Mouse (Mus musculus): ENCODE measurements around the gene Pkig.
"Not testable (repeated sequence)": the region's sequence is repeated elsewhere in the genome, so short reads cannot be mapped to it uniquely, and the experiment has no call there.

The Pkig gene

GRCm38 (mm10) chr2:163644047-163644446 is 14.1 kb upstream of the Pkig start:
- no peak for DNase-seq

DNA sequence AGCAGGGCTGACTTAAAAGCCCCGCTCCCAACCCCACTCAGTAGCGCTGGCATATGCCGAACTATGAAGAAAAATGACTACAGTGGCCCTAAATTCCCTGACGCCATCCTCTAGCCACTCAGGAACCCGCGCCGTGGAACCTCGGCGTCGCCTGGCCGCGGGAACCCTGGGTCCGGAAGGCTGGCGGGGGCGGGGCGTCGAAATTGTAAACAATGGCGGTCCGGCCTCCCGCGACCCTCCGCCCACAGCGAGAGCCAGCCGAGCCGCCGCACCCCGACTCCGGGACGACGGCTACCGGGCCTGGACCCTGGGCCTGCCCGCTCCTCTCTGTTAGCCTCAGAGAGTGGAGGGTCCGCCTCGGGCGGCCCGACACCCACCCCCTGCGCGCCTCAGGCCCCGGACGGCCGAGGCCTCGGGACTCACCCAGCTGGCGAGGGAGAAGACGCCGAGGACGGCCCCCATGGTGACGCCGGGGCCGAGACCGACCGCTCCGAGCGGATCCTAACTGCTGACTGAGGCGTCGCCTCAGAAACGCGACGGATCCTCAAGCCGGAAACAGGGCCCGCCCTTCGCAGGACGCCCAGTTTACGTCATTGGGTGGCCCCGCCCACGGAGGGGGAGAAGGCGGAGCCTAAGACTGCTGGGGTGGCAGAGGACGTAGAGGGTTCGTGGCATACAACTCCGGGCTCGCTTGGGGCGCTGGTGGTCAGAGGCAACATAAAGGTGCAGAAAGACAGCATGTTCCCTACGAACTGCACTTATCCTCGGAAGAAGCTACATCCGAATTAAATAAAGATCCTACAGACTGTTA is 13.4 kb upstream of the Pkig start, which contains the start of gene Serinc3:
Serinc3 (minus strand) TSS at position 557 of the 811 bp plus-strand sequence.
- peak; percentile 100 for DNase-seq

DNA sequence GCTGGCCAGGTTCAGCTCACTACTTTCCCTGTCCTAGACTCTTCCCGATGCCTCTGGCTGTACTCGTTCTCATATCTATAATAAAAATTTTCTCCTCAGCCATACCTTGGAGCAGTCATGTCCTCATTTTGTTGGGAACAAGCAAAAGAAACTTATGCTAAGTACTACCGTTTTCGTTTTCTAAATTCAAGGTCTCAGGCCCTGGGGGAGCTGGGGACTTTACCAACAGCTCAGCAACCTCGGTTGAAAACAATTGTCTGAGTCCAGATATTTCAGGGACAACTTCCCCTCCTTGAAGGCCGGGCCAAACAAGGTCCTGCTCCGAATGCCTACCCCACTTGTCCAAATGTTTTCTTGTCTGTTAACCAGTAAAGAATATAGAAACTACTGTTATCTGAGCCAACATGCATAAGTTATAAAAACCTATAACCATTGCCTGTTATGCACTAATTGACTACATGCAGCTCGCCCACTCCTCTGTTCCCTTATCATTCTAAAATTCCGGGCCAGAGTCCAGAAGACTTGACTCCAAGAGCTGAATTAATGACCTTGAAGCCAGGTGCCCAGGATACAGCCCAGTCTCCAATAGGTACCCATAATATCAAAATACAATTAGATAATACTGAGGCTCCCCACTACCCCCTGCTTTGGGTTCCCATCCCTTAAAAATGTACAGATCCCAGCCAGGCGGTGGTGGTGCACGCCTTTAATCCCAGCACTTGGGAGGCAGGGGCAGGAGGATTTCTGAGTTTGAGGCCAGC is 12.3 kb upstream of the Pkig start:
- no peak for DNase-seq

- no peak for DNase-seq
These were observed 11.6 kb upstream of the Pkig start for GRCm38 (mm10) chr2:163646461-163647080.

GRCm38 (mm10) chr2:163655699-163656098 is 2.5 kb upstream of the Pkig start:
- DNase-seq: not testable (repeated sequence)

DNA sequence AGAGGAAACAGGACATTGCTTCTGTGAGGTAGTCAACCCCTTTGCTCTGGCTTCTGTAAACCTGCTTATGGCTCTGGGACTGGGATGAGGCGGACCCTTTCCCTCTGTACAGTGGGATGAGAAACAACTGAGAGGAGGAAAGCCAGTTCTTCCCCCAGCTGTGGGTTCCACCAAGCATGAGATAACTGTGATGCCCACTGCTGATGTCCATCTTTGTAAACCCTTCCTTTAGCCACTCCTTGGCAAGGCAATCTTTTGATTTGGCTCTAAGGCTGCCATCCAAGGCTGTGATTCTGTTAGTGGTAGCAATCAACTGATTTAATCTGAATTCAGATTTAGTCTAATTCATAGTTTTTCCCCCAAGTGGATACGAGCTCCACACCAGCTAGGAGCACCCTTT is 700 bp upstream of the Pkig start:
- no peak for DNase-seq

- no peak for DNase-seq
These were observed 755 bp downstream of the Pkig start for GRCm38 (mm10) chr2:163658941-163659340.

GRCm38 (mm10) chr2:163659431-163659830 is 1.2 kb downstream of the Pkig start:
- peak; percentile 56 for DNase-seq

DNA sequence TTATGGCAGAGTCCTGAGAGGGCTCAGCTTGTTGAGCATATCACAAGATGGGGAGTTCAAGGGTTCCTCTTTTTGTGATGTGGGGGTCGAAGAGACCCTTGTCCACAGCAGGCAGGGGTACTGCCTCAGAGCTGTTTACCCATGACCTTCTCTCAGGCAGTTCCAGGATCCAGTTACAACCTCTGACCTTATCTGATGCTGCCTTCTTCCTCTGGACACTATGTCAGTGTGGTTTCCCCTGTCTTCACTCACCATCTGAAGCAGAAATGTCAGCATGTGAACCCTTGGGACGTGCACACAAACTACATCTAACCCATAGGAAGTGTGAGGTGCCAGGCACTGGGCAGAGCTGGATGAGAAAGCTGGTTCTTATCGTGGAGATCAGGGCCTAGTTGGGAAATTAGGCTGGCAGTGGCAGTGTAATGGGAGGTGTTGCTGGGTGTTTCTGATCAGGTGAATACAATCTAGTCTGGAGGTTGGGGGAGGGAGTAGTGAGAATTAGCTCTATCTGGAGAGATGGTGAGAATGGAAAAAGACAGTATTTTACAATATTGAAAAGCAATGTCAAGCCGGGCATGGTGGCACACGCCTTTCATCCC is 2.0 kb downstream of the Pkig start:
- DNase-seq: no peak

- DNase-seq: no peak
These were observed 3.2 kb downstream of the Pkig start for GRCm38 (mm10) chr2:163661371-163661850.

DNA sequence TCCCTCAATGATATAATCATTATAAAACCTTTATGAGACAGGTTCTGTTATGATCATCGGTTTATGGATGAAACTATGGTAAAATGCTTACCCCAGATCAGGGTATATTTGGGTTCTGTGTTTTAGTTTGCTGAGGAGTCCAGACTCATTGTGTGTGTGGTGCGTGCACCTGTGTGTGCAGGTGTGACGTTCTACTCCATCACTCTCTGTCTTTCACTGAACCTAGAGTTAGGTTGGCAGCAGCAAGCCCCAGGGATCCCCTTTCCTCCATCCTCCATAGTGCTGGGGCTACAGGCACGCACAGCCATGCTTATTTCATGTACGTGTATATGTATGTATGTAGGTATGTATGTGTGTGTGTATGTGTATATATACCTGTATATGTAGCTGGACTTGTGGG is 3.9 kb downstream of the Pkig start:
- DNase-seq: no peak

DNA sequence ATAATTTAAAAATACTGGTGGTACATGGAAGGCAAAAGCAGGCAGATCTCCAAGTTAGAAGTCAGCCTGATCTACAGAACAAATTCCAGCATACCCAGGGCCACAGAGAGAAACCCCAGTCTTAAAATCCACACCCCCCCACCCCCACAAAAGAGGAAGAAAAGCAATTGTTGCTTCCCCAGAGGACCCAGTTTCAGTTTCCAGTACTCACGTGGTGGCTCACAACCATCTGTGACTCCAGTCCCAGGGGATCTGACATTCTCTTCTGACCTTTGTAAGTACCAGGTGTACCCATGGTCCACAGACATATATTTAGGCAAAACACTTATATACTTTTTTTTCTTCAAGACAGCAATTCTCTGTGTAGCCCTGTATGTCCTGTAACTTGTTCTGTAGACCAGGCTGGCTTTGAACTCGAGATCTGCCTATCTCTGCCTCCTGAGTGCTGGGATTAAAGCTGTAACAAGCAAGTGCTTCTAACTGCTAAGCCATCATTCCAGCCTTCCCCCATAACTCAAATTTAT is 4.6 kb downstream of the Pkig start:
- DNase-seq: no peak

DNA sequence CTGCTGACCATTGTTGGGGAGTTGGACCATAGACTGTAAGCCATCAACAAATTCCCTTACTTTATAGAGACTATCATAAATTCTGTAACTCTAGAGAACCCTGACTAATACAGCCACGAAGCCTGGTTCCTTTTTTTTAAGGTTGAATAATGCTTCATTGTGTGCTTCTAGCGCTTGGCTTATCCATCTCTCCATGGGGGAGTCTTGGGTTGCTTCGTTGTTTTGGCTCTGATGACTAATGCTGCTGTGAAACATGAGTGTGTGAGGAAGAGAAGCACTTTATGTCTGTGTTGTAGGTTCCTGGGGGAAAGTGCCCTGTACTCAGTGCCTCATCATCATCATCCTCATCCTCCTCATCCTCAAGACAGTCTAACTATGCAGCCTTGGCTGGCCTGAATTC is 5.7 kb downstream of the Pkig start:
- no peak for DNase-seq

DNA sequence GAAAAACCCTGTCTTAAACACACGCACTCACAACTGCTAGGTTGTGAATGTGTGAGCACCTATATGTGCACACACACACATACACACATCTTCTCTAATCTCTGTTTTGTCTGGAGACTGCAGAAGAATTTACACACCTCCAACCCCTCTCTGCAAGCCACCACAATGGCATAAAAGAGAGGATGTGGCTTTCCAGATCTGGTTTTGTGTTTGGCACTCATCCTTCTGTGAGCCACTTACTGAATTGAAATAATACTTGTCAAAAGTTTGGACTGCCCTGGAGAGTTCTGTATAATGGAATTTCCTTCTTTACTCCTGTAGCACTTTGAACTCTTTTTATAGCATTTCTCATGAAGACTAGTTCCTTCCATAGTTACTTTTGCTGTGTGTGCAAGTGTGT is 8.9 kb downstream of the Pkig start:
- no peak for DNase-seq

- no peak for DNase-seq
These were observed 12.8 kb downstream of the Pkig start for GRCm38 (mm10) chr2:163670872-163671594.

- DNase-seq: no peak
These were observed 16.2 kb downstream of the Pkig start for GRCm38 (mm10) chr2:163674397-163674796.

- no peak for DNase-seq
These were observed 17.0 kb downstream of the Pkig start for GRCm38 (mm10) chr2:163675144-163675619.

GRCm38 (mm10) chr2:163675662-163676061 is 17.5 kb downstream of the Pkig start:
- DNase-seq: no peak

- DNase-seq: no peak
These were observed 18.1 kb downstream of the Pkig start for GRCm38 (mm10) chr2:163676321-163676720.

GRCm38 (mm10) chr2:163676745-163677144 is 18.6 kb downstream of the Pkig start:
- DNase-seq: no peak

DNA sequence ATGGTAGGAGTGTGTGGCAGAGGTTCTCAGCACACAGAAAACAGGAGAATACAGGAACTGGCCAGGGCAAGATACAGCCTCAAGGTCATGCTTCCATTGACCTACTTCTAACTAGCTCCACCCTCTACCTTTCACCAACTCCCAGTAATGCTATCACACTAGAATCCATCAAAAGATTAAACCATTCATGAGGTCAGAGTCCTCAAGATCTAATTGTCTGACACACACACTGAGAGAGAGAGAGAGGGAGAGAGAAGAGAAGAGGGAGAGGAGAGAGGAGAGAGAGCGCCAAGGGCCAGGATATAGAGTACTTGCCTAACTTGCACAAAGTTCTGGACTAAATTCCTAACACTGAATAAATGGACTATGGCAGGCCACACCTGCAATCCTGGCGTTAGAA is 24.2 kb downstream of the Pkig start:
- no peak for DNase-seq

GRCm38 (mm10) chr2:163685287-163685686 is 27.1 kb downstream of the Pkig start:
- no peak for DNase-seq
